Mouse (Mus musculus) spleen, adult 12 weeks (tissue): ENCODE data around the gene Gm6164.
"Not testable (repeated sequence)": the region's sequence is repeated elsewhere in the genome, so short reads cannot be mapped to it uniquely, and the experiment has no call there.

Experiments
- DNase-seq: peaks from one replicate; pipeline ENCODE4 v3.0.0; 2022; ENCODE audit warnings: low spot score

The Gm6164 gene

DNA sequence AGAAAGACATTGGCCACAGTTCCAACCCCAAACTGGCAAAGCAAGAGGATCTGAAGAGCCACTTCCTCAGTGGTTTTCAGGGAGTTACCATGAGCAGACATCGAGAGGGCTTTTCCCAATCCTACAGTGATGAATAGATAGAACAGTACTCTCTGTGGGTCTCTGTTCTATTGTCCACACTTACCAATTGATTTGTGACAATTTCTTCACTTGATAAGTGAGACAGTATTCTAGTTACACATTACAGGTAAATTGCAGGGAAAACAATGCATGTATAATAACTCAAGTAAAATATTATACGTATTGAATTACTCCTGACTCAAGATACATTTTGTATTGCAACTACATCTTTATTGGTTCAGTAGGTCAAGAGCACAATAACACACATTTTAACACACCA, at the start of gene Gm6164:
TSS of gene Gm6164 (minus strand) at position 101 of the 400 bp plus-strand sequence.
- not testable (repeated sequence) for DNase-seq

GRCm38 (mm10) chr7:20233728-20234127, 28.3 kb upstream of the Gm6164 start, which contains the start of gene Gm4498:
TSS of gene Gm4498 (minus strand) at chr7:20233828.
- DNase-seq, result not testable (repeated sequence)

DNA sequence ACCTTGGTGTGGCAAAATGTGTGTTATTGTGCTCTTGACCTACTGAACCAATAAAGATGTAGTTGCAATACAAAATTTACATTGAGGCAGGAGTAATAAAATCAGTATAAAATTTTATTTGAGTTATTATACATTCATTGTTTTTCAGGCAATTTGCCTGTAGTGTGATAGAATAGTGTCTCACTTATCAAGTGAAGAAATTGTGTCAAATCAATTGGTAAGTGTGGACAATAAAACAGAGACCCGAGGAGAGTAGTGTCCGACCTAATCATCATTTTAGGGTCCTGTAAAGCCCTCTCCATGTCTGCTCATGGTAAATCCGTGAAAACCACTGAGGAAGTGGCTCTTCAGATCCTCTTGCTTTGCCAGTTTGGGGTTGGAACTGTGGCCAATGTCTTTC, 12.0 kb downstream of the Gm6164 start, which contains the start of gene Vmn1r95:
TSS of gene Vmn1r95 (plus strand) at position 301 of the 400 bp plus-strand sequence.
- DNase-seq, result not testable (repeated sequence)

DNA sequence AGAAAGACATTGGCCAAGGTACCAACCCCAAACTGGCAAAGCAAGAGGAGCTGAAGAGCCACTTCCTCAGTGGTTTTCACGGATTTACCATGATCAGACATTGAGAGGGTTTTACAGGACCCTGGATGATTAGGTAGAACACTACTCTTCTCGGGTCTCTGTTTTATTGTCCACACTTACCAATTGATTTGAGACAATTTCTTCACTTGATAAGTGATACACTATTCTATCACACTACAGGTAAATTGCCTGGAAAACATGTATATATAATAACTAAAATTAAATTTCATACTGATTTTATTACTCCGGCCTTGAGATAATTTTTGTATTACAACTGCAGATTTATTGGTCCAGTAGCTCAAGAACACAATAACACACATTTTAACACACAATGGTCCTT, 37.1 kb downstream of the Gm6164 start, which contains the start of gene Vmn1r94:
TSS of gene Vmn1r94 (minus strand) at position 101 of the 400 bp plus-strand sequence.
- not testable (repeated sequence) for DNase-seq
